Mouse (Mus musculus) 3T3-L1 (cell line): ENCODE results near the gene Dnmbp.

Experiments
- DNase-seq: peaks from one replicate; pipeline ENCODE4 v3.0.0-alpha.2; 2015; ENCODE audit warnings: low read depth, low spot score

The Dnmbp gene

GRCm38 (mm10) chr19:43878111-43879092, 61.6 kb downstream of the Dnmbp start:
- peak; percentile 94 for DNase-seq

- DNase-seq = peak; percentile 13
These were observed 62.6 kb downstream of the Dnmbp start for GRCm38 (mm10) chr19:43877364-43877763.

GRCm38 (mm10) chr19:43875996-43876395, 64.0 kb downstream of the Dnmbp start:
- peak; percentile 73 for DNase-seq

- no peak for DNase-seq
These were observed 65.6 kb downstream of the Dnmbp start for GRCm38 (mm10) chr19:43874351-43874750.

- no peak for DNase-seq
These were observed 69.6 kb downstream of the Dnmbp start for GRCm38 (mm10) chr19:43870418-43870817.

GRCm38 (mm10) chr19:43857347-43857746, 82.6 kb downstream of the Dnmbp start:
- DNase-seq = peak; percentile 86

- DNase-seq = peak; percentile 14
These were observed 87.0 kb downstream of the Dnmbp start for GRCm38 (mm10) chr19:43852837-43853545.

- DNase-seq = no peak
These were observed 87.9 kb downstream of the Dnmbp start for GRCm38 (mm10) chr19:43851996-43852630.

GRCm38 (mm10) chr19:43850026-43850425, 90.0 kb downstream of the Dnmbp start:
- no peak for DNase-seq

- no peak for DNase-seq
These were observed 92.0 kb downstream of the Dnmbp start for GRCm38 (mm10) chr19:43847966-43848365.

GRCm38 (mm10) chr19:43847056-43847455, 92.9 kb downstream of the Dnmbp start:
- DNase-seq = no peak

- no peak for DNase-seq
These were observed 94.6 kb downstream of the Dnmbp start for GRCm38 (mm10) chr19:43845331-43845908.

- DNase-seq = no peak
These were observed 96.8 kb downstream of the Dnmbp start for GRCm38 (mm10) chr19:43843184-43843583.

GRCm38 (mm10) chr19:43832425-43833069, 107.4 kb downstream of the Dnmbp start:
- peak; percentile 84 for DNase-seq

GRCm38 (mm10) chr19:43826855-43827254, 113.1 kb downstream of the Dnmbp start:
- no peak for DNase-seq

GRCm38 (mm10) chr19:43815661-43816414, 124.2 kb downstream of the Dnmbp start:
- peak; percentile 14 for DNase-seq

- DNase-seq = no peak
These were observed 126.7 kb downstream of the Dnmbp start for GRCm38 (mm10) chr19:43813315-43813714.

- DNase-seq = no peak
These were observed 128.6 kb downstream of the Dnmbp start for GRCm38 (mm10) chr19:43811419-43811818.

GRCm38 (mm10) chr19:43809331-43809730, 130.7 kb downstream of the Dnmbp start:
- no peak for DNase-seq

- no peak for DNase-seq
These were observed 136.1 kb downstream of the Dnmbp start for GRCm38 (mm10) chr19:43803866-43804265.
